Mouse (Mus musculus): Measurements from ENCODE around the gene Srek1ip1. TPM values are rescaled to one million over a fixed set of nuclear protein-coding genes. Genes with fewer than 3 reads are reported as not detected.

The Srek1ip1 gene
- polyA plus RNA-seq, 1 experiment from 2014 or later: 24.3 TPM

DNA sequence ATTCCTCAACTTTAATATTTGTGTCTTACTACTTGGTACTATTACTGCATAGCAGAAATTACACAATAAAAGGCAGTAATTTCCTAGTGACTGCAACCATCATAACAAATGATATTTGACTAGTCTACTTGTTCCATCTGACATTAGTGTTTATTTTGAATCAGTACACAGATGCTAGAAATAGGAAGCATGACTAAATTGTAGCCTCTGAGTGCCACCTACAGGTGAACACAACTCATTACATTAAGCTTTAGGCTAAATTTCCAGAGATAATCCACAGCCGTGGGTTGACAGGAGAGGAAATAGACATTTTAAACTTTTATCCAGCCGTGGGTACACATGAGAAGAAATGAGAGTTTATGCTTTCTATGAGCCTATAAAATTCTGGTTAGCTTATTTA, 2.6 kb upstream of the Srek1ip1 start:
- Histone ChIP-seq H3K9ac (replicated peaks; ENCODE audit: low read length) (no peak overlapping the region), H3K9me3 (replicated peaks; ENCODE audit: control insufficient read depth, low read length) (no peaks in the 10 kb centered on the region), H3K36me3 (replicated peaks; ENCODE audit: control insufficient read depth, insufficient read depth, low read depth, low read length) (no peaks in the 10 kb centered on the region), H3K4me1 (ENCODE audit: control insufficient read depth, insufficient read depth, low read length) (no peaks in the 10 kb centered on the region), H3K4me2 (ENCODE audit: low read depth, low read length) (no peak overlapping the region), H3K27me3 (ENCODE audit: control insufficient read depth, insufficient read depth, low read length) (no peaks in the 10 kb centered on the region), H3K27ac (replicated peaks; ENCODE audit: low read depth, low read length) (no peak overlapping the region), H3K4me3 (ENCODE audit: low read depth, low read length) (no peak overlapping the region)
- DNase-seq (ENCODE audit: low spot score) (peak; percentile 71), ATAC-seq (replicated peaks; ENCODE audit: insufficient number of reproducible peaks, low FRiP score, low TSS enrichment, low read depth) (no peak)
- 11% methylated on average over 2 of the region's 2 CpGs for WGBS

GRCm38 (mm10) chr13:104794421-104794820, 2.1 kb downstream of the Srek1ip1 start:
- no peaks in the 10 kb centered on the region for H3K36me3 ChIP-seq (replicated peaks; ENCODE audit: control insufficient read depth, insufficient read depth, low read depth, low read length)
- no peaks in the 10 kb centered on the region for H3K9me3 ChIP-seq (replicated peaks; ENCODE audit: control insufficient read depth, low read length)
- DNase-seq (ENCODE audit: low spot score) (no peak), ATAC-seq (replicated peaks; ENCODE audit: insufficient number of reproducible peaks, low FRiP score, low TSS enrichment, low read depth) (no peak)
- H3K4me1 ChIP-seq (ENCODE audit: control insufficient read depth, insufficient read depth, low read length): no peaks in the 10 kb centered on the region
- H3K27me3 ChIP-seq (ENCODE audit: control insufficient read depth, insufficient read depth, low read length): no peaks in the 10 kb centered on the region
- H3K4me2 ChIP-seq (ENCODE audit: low read depth, low read length): no peak overlapping the region
- H3K9ac ChIP-seq (replicated peaks; ENCODE audit: low read length): no peak overlapping the region
- no peak overlapping the region for H3K4me3 ChIP-seq (ENCODE audit: low read depth, low read length)
- H3K27ac ChIP-seq (replicated peaks; ENCODE audit: low read depth, low read length): no peak overlapping the region
- WGBS: 87% methylated on average over 3 of the region's 3 CpGs

- H3K36me3 ChIP-seq (replicated peaks; ENCODE audit: control insufficient read depth, insufficient read depth, low read depth, low read length): no peaks in the 10 kb centered on the region; the same call in 1 of the 2 replicates
- 90% methylated on average over 8 of the region's 8 CpGs for WGBS
These were observed 6.8 kb downstream of the Srek1ip1 start for GRCm38 (mm10) chr13:104799067-104799466.

GRCm38 (mm10) chr13:104799566-104800182, 7.4 kb downstream of the Srek1ip1 start:
- WGBS: 89% methylated on average over 7 of the region's 7 CpGs
- no peaks in the 10 kb centered on the region for H3K27me3 ChIP-seq (ENCODE audit: control insufficient read depth, insufficient read depth, low read length)
- no peak for ATAC-seq (replicated peaks; ENCODE audit: insufficient number of reproducible peaks, low FRiP score, low TSS enrichment, low read depth)
- H3K9me3 ChIP-seq (replicated peaks; ENCODE audit: control insufficient read depth, low read length): no peaks in the 10 kb centered on the region
- DNase-seq (ENCODE audit: low spot score): no peak
- no peak overlapping the region for H3K4me3 ChIP-seq (ENCODE audit: low read depth, low read length)
- no peaks in the 10 kb centered on the region for H3K4me1 ChIP-seq (ENCODE audit: control insufficient read depth, insufficient read depth, low read length)
- no peaks in the 10 kb centered on the region; the same call in 1 of the 2 replicates for H3K36me3 ChIP-seq (replicated peaks; ENCODE audit: control insufficient read depth, insufficient read depth, low read depth, low read length)
- no peak overlapping the region for H3K9ac ChIP-seq (replicated peaks; ENCODE audit: low read length)
- no peak overlapping the region for H3K27ac ChIP-seq (replicated peaks; ENCODE audit: low read depth, low read length)
- H3K4me2 ChIP-seq (ENCODE audit: low read depth, low read length): no peak overlapping the region

More at GRCm38 (mm10) chr13:104799067-104799466, 6.8 kb downstream of the Srek1ip1 start:
- H3K27me3 ChIP-seq (ENCODE audit: control insufficient read depth, insufficient read depth, low read length): no peaks in the 10 kb centered on the region
- ATAC-seq (replicated peaks; ENCODE audit: insufficient number of reproducible peaks, low FRiP score, low TSS enrichment, low read depth): no peak
- no peak overlapping the region for H3K27ac ChIP-seq (replicated peaks; ENCODE audit: low read depth, low read length)
- no peak overlapping the region for H3K9ac ChIP-seq (replicated peaks; ENCODE audit: low read length)
- no peak overlapping the region for H3K4me3 ChIP-seq (ENCODE audit: low read depth, low read length)
- no peak overlapping the region for H3K4me2 ChIP-seq (ENCODE audit: low read depth, low read length)
- no peaks in the 10 kb centered on the region for H3K4me1 ChIP-seq (ENCODE audit: control insufficient read depth, insufficient read depth, low read length)
- no peak for DNase-seq (ENCODE audit: low spot score)
- H3K9me3 ChIP-seq (replicated peaks; ENCODE audit: control insufficient read depth, low read length): no peaks in the 10 kb centered on the region

GRCm38 (mm10) chr13:104805681-104806080, 13.4 kb downstream of the Srek1ip1 start:
- Histone ChIP-seq H3K27ac (replicated peaks; ENCODE audit: low read depth, low read length) (no peak overlapping the region), H3K36me3 (replicated peaks; ENCODE audit: control insufficient read depth, insufficient read depth, low read depth, low read length) (no peaks in the 10 kb centered on the region), H3K9ac (replicated peaks; ENCODE audit: low read length) (no peak overlapping the region), H3K4me1 (ENCODE audit: control insufficient read depth, insufficient read depth, low read length) (no peaks in the 10 kb centered on the region), H3K4me2 (ENCODE audit: low read depth, low read length) (no peak overlapping the region), H3K4me3 (ENCODE audit: low read depth, low read length) (no peak overlapping the region), H3K9me3 (replicated peaks; ENCODE audit: control insufficient read depth, low read length) (no peaks in the 10 kb centered on the region), H3K27me3 (ENCODE audit: control insufficient read depth, insufficient read depth, low read length) (no peaks in the 10 kb centered on the region)
- ATAC-seq (replicated peaks; ENCODE audit: insufficient number of reproducible peaks, low FRiP score, low TSS enrichment, low read depth): no peak
- peak; percentile 80 for DNase-seq (ENCODE audit: low spot score)
- WGBS: 62% methylated on average over 3 of the region's 3 CpGs

- H3K27me3 ChIP-seq (ENCODE audit: control insufficient read depth, insufficient read depth, low read length): no peaks in the 10 kb centered on the region
- H3K9ac ChIP-seq (replicated peaks; ENCODE audit: low read length): peak overlapping the region; percentile 90
- no peaks in the 10 kb centered on the region for H3K4me1 ChIP-seq (ENCODE audit: control insufficient read depth, insufficient read depth, low read length)
- WGBS: 10% methylated on average over 8 of the region's 8 CpGs
- peak overlapping the region; percentile 73 for H3K4me3 ChIP-seq (ENCODE audit: low read depth, low read length)
- peak overlapping the region; percentile 65 for H3K4me2 ChIP-seq (ENCODE audit: low read depth, low read length)
- H3K36me3 ChIP-seq (replicated peaks; ENCODE audit: control insufficient read depth, insufficient read depth, low read depth, low read length): no peaks in the 10 kb centered on the region
- H3K27ac ChIP-seq (replicated peaks; ENCODE audit: low read depth, low read length): no peak overlapping the region; the same call in 1 of the 2 replicates
- H3K9me3 ChIP-seq (replicated peaks; ENCODE audit: control insufficient read depth, low read length): no peaks in the 10 kb centered on the region
- ATAC-seq (replicated peaks; ENCODE audit: insufficient number of reproducible peaks, low FRiP score, low TSS enrichment, low read depth) (no peak), DNase-seq (ENCODE audit: low spot score) (peak; percentile 51)
These were observed 24.0 kb downstream of the Srek1ip1 start for GRCm38 (mm10) chr13:104816270-104816634.

DNA sequence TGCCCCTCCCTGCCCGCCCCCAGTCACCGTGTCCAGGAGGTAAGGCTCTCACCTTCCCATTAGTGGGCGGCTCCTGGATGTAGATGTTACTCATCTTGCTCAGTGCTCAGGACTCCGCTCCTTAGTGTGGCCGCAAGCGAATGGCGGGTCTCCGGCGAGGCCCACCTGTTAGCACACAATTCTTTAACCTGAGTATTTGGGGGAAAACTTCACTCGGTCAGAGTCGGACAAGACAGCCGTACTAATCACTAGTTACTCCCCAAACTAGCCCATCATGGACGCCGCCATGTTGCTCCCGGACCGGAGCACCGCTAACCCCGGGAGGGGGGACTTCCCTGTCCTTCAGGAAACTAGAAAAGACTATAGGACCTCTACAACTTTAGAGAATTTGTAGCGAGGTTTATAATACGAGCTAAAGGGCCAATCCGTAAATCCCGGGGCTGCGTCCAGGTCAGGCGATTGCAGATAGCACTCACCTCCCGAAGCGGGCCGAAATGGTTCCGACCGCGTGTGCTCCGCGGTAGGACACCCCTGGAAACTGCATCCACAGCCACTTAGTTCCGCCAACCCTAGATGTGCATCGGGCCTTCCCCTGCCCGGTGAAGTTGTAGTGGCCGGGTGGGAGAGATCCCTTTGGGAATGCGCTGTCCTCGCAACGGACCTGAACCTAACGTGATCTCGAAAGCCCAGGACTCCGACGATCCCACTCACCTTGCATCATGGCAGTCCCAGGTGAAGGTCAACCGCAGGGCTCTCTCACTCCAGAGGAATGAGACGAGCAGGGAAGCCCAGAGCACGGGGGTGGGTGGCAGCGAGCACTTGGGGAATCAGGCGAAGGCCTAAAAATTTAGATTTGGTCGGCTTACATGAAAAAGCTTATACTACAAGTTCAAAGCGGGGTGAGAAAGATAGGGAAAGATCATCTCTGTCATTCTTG, 24.6 kb downstream of the Srek1ip1 start, which contains the start of gene Cwc27:
TSS of gene Cwc27 (minus strand) at position 508 of the 937 bp plus-strand sequence.
- Histone ChIP-seq H3K9ac (replicated peaks; ENCODE audit: low read length) (peak within 1 kb of the TSS; percentile 90), H3K36me3 (replicated peaks; ENCODE audit: control insufficient read depth, insufficient read depth, low read depth, low read length) (no peaks in the 10 kb centered on the region), H3K4me1 (ENCODE audit: control insufficient read depth, insufficient read depth, low read length) (no peaks in the 10 kb centered on the region), H3K9me3 (replicated peaks; ENCODE audit: control insufficient read depth, low read length) (no peaks in the 10 kb centered on the region), H3K4me3 (ENCODE audit: low read depth, low read length) (peak within 1 kb of the TSS; percentile 73), H3K27ac (replicated peaks; ENCODE audit: low read depth, low read length) (peak within 1 kb of the TSS; percentile 57), H3K4me2 (ENCODE audit: low read depth, low read length) (peak within 1 kb of the TSS; percentile 65), H3K27me3 (ENCODE audit: control insufficient read depth, insufficient read depth, low read length) (no peaks in the 10 kb centered on the region)
- DNase-seq (ENCODE audit: low spot score) (peak; percentile 88), ATAC-seq (replicated peaks; ENCODE audit: insufficient number of reproducible peaks, low FRiP score, low TSS enrichment, low read depth) (peak; percentile 96)
- WGBS: under 1% methylated on average over 50 of the region's 50 CpGs

GRCm38 (mm10) chr13:104817696-104818095, 25.4 kb downstream of the Srek1ip1 start:
- 55% methylated on average over 12 of the region's 12 CpGs for WGBS

More at GRCm38 (mm10) chr13:104817696-104818095, 25.4 kb downstream of the Srek1ip1 start:
- DNase-seq (ENCODE audit: low spot score) (no peak), ATAC-seq (replicated peaks; ENCODE audit: insufficient number of reproducible peaks, low FRiP score, low TSS enrichment, low read depth) (no peak)
- H3K4me2 ChIP-seq (ENCODE audit: low read depth, low read length): peak overlapping the region; percentile 65
- H3K36me3 ChIP-seq (replicated peaks; ENCODE audit: control insufficient read depth, insufficient read depth, low read depth, low read length): no peaks in the 10 kb centered on the region
- H3K27me3 ChIP-seq (ENCODE audit: control insufficient read depth, insufficient read depth, low read length): no peaks in the 10 kb centered on the region
- peak overlapping the region; percentile 73 for H3K4me3 ChIP-seq (ENCODE audit: low read depth, low read length)
- H3K27ac ChIP-seq (replicated peaks; ENCODE audit: low read depth, low read length): no peak overlapping the region
- no peaks in the 10 kb centered on the region for H3K4me1 ChIP-seq (ENCODE audit: control insufficient read depth, insufficient read depth, low read length)
- H3K9ac ChIP-seq (replicated peaks; ENCODE audit: low read length): peak overlapping the region; percentile 90
- no peaks in the 10 kb centered on the region for H3K9me3 ChIP-seq (replicated peaks; ENCODE audit: control insufficient read depth, low read length)
